Mouse (Mus musculus) kidney, postnatal 14 days (tissue): ENCODE data around the gene Polr1b.

Experiments
- DNase-seq: peaks from one replicate; pipeline ENCODE4 v3.0.0; 2022; ENCODE audit warnings: mixed read lengths

Polr1b gene

GRCm38 (mm10) chr2:129100784-129101310, at the start of gene Polr1b:
Gene Polr1b (plus strand): TSS chr2:129100995.
- peak; percentile 95 for DNase-seq

GRCm38 (mm10) chr2:129052451-129052983, 48.3 kb upstream of the Polr1b start:
- DNase-seq, result no peak

GRCm38 (mm10) chr2:129055741-129056140, 45.1 kb upstream of the Polr1b start:
- DNase-seq, result no peak

DNA sequence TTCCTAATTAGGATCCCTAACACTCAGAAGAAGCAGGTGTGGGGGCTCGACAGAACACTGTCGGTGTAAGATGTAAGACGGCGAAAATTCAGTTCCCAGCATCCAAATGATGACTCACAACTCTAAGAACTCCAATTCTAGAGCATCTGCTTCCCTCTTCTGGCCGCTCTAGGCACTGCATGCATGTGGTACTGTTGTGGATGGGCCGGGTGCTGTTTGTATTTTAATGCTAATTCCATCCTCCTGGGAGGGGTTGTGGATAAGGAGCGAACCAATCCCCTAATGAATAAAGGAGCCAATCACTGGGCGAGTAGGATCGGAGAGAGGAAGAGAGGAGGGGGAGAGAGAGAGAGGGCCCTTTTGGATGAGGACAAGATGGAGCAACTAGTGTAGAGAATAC, 44.2 kb upstream of the Polr1b start:
- DNase-seq, result no peak

- DNase-seq, result no peak
These were observed 43.5 kb upstream of the Polr1b start for GRCm38 (mm10) chr2:129057256-129057655.

DNA sequence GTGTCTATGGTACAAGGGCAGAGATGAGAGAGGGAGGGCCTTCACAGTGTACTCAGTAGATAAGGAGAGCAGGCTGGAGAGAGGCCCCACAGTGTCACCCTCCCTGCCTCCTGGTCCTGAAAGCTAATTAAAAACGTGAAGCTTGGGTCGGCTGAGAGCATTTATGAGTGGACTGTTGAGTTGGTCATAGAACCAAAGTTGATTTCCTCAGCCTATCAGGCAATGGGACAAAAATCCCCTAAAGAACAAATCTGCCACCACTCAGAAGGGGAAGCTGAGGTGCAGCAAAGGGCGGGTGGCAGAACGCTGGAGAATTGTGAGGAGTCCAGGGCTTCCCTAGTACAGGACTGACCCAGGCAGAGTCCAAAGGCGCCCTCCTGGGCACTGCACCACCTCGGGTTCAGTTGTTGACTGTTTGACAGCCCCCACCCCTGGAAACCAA, 42.9 kb upstream of the Polr1b start:
- DNase-seq, result no peak

DNA sequence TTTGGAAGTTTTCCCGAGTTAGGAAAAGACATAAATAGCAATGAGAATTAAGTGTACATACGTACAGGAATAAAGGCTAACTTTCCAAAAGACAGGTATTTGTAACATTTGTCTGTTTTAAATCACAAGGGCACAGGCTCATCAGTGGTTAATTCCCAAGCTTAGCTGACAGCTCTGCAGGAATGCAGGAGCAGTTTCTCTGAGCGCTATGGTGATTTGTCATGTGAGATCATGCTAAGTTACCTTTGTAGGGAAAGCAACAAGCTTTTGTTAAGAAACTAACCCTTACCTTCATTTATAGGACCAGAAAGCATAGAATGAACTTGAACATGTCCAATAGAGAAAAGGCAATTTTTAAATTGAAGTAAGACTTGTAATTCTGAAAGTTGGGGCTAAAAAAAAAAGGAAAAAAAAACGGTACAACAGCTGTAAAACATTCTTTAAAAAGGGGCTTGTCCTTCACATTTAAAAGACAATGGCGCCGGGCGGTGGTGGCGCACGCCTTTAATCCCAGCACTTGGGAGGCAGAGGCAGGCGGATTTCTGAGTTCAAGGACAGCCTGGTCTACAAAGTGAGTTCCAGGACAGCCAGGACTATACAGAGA, 39.2 kb upstream of the Polr1b start:
- DNase-seq, result no peak

GRCm38 (mm10) chr2:129065437-129066282, 35.1 kb upstream of the Polr1b start, which contains the start of gene Ttl:
Gene Ttl (plus strand): TSS chr2:129065942.
- peak; percentile 89 for DNase-seq

DNA sequence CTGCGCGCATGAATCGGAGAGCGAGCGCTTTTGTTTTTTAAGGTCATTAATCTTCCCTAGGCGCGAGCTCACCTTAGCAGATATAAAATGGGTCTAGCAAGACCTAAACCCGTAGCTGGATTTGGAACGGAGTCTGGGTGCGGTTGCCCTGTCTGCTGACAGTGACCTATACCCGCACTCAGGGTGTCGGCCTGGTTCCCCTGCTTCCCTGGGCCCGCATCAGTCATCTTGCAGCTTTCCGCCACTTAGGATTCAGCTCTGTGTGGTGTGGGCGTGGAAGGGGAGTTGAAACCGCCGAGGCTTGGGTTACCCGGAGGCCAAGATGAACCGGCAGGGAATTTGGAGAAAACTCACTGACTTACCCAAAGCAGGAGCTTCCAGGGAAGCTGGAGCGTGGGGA, 34.5 kb upstream of the Polr1b start:
- peak; percentile 54 for DNase-seq

GRCm38 (mm10) chr2:129070296-129070695, 30.5 kb upstream of the Polr1b start:
- no peak for DNase-seq

GRCm38 (mm10) chr2:129078313-129078712, 22.5 kb upstream of the Polr1b start:
- DNase-seq, result no peak

- no peak for DNase-seq
These were observed 21.6 kb upstream of the Polr1b start for GRCm38 (mm10) chr2:129079194-129079593.

DNA sequence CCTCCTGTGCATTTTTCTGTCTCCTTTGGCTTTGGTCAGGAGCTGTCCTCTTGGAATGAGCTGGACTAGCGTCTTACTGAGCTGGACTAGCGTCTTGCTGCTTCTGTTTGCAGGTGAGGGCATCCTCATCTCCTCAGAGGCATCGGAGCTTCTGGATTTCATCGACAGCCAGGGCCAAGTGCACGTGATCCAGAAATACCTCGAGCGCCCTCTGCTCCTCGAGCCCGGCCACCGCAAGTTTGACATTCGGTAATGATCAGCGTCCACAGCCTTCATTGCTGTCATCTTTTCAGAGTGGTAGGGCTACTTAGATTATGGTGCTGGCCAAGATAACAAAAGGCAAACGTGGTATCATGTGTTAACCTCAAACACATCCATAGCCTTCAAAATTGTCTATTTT, 19.7 kb upstream of the Polr1b start:
- no peak for DNase-seq

DNA sequence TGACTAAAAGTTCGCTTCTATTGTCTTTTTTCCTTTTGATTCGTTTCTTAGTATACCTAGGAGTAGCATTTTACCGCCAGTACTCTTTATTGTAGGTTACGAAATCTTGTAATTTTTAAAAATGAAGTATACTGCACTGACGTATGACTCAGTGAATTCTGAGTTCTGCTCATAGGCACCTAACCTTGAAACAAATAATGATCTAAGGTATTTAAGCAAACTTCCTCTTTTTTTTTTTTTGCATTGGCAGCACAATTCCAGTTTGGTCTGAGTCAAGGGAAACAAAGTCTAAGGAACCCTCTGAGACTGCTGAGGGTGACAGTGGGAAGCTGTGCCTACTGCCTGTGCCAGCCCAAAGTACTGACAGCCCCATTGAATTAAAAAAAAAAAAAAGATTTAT, 17.3 kb upstream of the Polr1b start:
- no peak for DNase-seq

- DNase-seq, result no peak
These were observed 15.8 kb upstream of the Polr1b start for GRCm38 (mm10) chr2:129084959-129085358.

DNA sequence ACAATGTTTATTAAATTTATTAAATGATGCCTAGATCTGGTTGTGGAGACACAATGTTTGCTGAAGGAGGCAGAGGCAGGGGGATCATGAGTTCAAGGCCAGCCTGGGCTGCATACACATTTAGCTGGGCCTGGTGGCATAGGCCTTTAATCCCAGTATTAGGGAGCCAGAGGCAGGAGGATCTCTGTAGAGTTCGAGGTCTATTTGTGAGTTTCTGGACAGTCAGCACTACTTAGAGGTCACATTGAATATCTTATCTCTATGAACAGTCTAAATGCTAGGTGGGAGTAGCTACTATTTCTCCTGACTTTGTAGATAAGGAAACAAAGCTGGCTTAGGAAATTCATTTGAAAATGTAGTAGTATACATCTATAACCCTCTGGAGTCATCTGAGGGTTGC, 13.3 kb upstream of the Polr1b start:
- no peak for DNase-seq

DNA sequence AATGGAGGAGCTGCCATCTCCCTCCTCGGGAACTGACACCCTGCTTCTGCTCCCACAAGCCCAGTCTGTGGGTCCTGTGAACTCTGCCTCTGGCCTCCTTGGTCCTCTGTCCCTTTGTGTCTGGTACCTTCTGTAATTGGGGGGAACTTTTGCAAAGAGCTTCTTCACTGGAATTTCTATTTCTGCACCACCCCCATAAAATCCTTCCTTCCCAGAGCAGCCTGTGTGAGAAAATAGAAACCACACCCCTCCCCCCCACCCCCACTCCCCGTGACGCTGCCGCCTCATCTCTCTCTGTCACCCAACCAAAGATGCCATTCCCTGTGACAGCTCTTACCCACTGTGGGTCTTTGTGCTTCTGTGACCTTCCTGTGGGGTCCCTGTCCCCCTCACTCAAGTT, 10.4 kb upstream of the Polr1b start:
- no peak for DNase-seq

GRCm38 (mm10) chr2:129092810-129093209, 8.0 kb upstream of the Polr1b start:
- no peak for DNase-seq

- DNase-seq, result peak; percentile 44
These were observed 6.7 kb upstream of the Polr1b start for GRCm38 (mm10) chr2:129093926-129094724.

DNA sequence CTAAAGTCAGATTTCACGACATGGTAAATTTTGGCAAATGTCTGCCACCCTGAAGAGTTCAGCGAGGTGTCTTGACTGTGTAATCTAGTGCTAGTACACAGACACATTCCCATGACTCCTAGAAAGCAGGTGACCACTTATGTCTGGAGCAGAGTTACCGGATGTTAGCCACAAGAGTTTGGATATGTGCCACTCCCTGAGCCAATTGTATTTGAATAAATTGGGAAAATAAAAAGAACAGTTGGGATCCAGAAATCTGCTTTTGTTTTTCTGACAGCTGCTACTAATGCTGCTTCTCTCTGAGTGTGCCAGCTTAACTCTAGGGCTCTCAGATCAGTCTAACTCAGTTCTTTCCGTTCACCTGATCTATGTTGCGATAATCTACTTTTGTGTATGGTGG, 12.1 kb downstream of the Polr1b start:
- no peak for DNase-seq

DNA sequence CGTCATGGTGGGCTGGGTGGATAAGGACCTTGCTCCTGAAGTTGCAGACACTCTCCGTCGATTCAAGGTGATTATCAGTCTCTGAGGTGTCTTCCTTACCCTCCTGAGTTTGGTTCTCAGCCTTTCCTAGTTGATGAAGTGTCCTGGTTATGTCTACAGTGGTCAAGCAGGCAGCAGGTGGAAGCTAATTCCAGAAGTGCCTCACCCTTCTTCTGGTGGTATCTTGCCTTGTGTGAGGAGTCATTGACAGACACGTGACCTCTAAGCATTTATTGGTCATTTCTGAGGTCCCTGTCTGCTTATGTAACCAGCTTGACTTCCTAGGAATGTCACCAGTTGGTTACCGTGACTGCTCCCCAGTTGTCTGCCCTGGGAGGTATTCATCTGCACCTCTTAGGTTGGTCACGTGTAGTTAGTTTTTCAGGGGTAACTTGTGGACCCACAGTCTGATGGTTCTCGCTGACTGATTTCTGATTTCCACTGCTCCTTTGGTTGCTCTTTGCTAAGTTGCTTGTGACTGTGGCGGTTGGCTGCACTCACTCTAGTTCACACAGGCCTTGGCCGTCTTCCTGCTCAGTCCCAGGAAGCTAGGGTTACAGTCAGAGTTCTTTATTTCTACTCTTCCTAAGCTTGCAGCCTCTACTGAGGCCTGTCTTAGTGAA, 15.0 kb downstream of the Polr1b start:
- DNase-seq, result peak; percentile 31

GRCm38 (mm10) chr2:129116368-129116739, 15.6 kb downstream of the Polr1b start:
- DNase-seq, result peak; percentile 36
